Mouse (Mus musculus): ENCODE measurements at regions not wholly inside any gene's neighbourhood (a gene's known extent, or its start where the extent isn't known, plus 50 kb on each side); places are given as distances from the start of the nearest gene placed in this dataset.
"Not testable (repeated sequence)": the region's sequence is repeated elsewhere in the genome, so short reads cannot be mapped to it uniquely, and the experiment has no call there.

GRCm38 (mm10) chr12:17852138-17852537, 161.5 kb downstream of the Hpcal1 start:
- DNase-seq (ENCODE audit: low spot score): peak; percentile 53

DNA sequence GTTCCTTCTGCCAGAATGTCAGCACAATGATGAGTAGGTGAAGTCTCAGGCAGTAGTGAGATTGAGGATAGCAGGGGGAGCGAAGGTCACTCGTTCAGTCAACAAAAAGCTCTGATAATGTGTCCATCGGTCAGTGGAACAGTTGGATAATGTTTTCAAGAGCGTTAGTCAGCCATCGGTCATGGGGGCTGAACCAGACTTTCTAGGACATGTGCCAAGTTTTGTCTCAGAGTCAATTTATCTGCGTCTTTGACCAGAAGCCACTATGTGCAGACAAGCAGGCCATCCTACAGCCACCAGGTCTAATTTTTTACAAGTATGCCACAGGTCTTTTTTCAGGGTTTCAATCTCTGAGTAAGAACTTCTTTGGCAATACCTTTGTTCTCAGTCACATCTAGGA, 181.8 kb downstream of the Hpcal1 start:
- DNase-seq (ENCODE audit: low spot score): not testable (repeated sequence)

DNA sequence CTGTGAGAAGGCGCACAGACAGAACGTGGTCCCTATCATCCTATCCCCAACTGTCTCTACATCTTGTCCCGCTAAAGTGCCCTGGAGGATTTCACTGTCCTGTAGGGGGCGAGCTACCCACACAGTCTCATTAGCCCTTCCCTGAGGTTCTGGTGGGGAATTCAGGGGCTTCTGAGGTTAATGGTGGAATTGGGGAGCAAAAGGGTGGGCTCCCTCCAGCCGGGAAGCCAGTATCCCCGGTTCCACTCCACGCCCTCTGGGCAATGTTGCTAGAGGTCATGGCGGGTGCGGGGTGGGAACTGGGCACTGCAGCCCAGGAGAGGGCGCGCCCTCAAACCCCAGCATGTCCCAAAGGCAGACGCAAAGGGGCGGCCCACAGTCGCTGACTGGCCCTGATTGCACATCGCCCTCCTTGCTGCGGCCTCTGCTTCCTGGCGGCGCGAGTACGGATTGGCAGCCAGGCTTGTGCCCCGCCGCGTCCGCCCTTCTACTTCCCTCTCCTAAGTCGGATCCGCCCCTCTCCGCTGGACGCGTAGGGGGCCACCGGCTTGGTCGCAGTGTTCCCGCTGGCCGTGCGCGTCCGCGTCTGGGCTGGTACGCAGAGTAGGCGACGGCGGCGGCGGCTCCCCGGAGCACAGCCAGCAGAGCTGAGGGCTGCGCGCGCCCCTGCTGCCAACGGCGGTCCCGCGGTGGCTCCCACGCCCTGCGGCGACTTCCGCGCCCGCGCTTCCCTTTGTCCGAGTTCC, 190.9 kb downstream of the Hpcal1 start:
- DNase-seq (ENCODE audit: low spot score): peak; percentile 90

DNA sequence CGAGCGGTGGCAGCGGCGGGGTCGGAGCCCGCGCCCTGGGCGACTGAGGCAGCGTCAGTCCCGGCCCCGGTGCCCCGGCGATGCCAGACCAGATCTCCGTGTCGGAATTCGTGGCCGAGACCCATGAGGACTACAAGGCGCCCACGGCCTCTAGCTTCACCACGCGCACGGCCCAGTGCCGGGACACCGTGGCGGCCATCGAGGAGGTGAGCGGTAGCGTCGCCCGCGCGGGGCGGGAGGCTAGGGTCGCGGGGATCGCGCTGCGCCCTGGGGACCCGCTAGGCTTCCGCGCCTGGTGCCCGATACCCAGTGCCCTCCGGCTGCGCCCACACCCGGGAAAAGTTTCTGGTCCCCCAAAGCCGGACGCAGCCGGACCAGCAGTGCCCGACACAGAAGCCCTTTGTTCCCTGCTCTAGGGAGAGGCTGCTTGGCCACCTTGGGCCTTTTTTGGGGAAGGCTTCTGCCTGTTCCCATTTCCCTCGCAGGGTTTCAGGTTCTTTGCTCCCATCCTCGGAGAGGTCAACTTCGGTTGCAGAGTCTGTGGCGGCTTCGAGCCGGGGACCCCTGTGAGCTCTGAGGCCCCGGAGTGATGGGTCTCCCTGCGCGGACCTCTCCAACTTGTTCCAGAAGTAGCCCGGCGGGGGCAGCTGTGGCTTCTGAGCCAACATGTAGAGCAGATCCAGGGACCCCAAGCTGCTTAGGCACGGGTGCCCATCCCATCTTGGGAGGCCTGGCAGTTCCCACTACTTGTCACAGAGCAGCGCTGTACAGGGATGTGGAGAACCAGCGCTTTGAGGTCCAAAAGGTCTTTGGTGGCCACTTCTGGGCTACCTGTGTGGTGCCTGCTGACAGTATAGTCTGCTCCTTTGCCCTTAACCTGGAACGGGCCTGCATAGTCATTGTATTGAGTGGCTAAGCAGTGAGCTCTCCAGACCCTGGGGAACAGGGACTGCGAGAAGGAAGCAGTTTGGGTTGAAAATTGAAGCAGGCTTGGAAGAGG, 191.8 kb downstream of the Hpcal1 start:
- not testable (repeated sequence) for DNase-seq (ENCODE audit: low spot score)

DNA sequence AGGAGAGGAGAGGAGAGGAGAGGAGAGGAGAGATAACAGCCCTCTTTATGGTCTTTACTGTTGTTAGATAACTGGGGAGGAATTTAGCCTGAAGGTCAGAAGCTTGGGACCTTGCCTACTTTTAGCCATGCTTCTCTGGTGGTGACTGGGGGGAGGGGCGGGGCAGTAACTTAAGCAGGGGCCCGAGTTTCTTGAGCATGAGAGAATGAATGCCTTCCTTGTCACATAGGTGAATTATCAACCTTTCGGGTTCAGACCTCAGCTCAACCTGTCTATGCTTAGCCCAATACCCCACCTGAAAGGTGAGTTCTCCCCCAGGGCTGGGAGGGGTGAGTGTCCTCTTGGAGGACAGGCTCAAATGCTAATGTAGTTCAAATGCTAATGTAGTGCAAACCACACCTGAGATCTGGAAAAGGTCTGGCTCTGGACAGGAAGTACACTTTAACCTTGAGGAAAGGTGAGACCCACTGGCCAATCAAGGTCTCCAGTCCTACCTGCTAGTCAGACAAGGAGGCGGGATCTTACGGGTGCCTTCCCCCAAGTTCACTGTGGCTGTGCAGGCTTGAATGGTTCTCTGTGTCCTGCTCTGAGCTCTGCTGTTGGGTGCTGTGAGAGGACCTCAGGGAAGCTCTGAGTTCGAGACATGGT, 201.1 kb downstream of the Hpcal1 start:
- not testable (repeated sequence) for DNase-seq (ENCODE audit: low spot score)

DNA sequence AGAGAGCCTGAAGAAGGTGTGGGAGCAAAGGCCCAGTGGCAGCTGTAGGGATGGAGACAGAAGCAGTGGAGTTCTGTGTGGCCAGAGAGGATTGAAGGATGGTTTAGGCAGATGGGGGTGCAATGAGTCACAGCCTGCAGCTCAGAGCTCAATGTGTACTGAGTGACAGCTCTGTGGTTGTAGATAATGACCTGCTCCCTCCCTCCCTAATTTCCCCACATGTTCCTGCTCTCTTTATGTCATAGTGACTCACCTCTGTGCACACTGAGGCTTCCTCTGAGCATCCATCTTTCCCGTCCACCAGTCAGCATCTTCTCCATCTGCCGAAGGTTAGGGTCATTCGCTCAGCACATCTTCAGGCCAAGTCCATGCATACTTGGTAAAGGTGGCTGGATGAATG, 222.4 kb downstream of the Hpcal1 start:
- DNase-seq (ENCODE audit: low spot score): not testable (repeated sequence)
